Mouse (Mus musculus): Measurements from ENCODE around the gene Lipc. TPM values are rescaled to one million over a fixed set of nuclear protein-coding genes. Genes with fewer than 3 reads are reported as not detected.
A peak's percentile ranks its signal among the peaks of the same experiment; 100 is the strongest.

Lipc gene
- polyA plus RNA-seq, 1 experiment from 2014 or later: 0.35 TPM

GRCm38 (mm10) chr9:70833111-70833908, 118.7 kb downstream of the Lipc start:
- Histone ChIP-seq H3K4me2 (no peak overlapping the region), H3K4me3 (replicated peaks) (no peak overlapping the region), H3K9me3 (replicated peaks) (no peaks in the 10 kb centered on the region), H3K4me1 (no peaks in the 10 kb centered on the region), H3K27ac (replicated peaks) (no peak overlapping the region), H3K27me3 (replicated peaks) (no peaks in the 10 kb centered on the region), H3K9ac (replicated peaks) (no peak overlapping the region), H3K36me3 (no peaks in the 10 kb centered on the region)
- 96% methylated on average over 6 of the region's 6 CpGs for WGBS
- ATAC-seq (ENCODE audit: low FRiP score): no peak

DNA sequence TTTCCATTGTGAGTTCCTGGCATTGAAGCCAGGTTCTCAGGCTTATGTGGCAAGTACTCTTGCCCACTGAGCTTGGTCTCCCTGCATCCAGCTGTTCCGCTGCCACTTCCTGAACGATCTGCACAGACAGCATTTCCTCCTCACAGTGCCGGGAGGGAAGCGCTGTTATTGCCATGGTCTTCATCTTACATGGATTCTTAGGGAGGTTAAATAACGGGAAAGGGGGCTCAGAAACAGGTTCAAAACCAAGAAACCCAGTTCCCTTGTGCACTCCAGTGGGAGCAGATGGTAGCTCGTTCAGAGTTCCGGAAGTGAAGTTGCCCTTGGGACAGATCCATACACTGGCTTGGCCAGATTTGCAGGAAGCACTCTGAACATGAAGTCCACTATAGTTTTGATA, 119.8 kb downstream of the Lipc start:
- WGBS: 74% methylated on average over 7 of the region's 7 CpGs
- Histone ChIP-seq H3K4me1 (no peaks in the 10 kb centered on the region), H3K4me3 (replicated peaks) (no peak overlapping the region), H3K36me3 (no peaks in the 10 kb centered on the region), H3K27ac (replicated peaks) (no peak overlapping the region), H3K9me3 (replicated peaks) (no peaks in the 10 kb centered on the region), H3K9ac (replicated peaks) (no peak overlapping the region), H3K4me2 (no peak overlapping the region), H3K27me3 (replicated peaks) (no peaks in the 10 kb centered on the region)
- no peak for ATAC-seq (ENCODE audit: low FRiP score)

DNA sequence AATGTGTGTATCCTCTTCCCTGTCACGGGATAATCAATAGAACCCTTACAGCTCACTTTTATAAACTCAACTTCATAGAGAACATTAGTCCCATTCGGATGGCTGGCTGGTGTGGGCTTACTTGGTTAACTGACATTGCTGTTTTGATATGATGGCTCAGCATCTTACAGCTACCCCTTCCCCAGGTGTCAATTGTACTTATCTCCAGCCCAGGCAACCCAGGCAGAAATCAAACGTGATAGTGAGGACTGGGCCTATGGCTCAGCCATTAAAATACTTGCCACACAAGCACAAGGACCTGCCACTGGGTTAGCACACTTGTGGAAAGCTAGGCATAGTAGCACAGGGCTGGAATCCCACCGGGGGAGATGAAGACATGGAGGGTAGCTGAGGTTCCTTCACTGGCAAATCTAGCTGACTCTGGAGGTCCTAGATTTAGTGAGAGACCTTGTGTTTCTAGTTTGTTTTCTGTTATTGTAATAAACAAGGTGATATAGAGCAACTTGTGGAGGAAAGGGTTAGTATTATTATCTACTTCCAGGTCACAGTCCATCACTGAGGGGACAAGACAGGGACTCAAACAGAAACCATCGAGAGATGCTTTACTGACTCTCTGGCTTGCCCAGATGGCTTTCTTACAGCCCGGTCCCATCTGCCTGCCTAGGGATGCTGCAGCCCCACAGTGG, 121.0 kb downstream of the Lipc start:
- 56% methylated on average over 6 of the region's 6 CpGs for WGBS
- H3K9me3 ChIP-seq (replicated peaks): no peaks in the 10 kb centered on the region
- no peak overlapping the region for H3K4me3 ChIP-seq (replicated peaks)
- H3K27ac ChIP-seq (replicated peaks): no peak overlapping the region
- no peak overlapping the region for H3K9ac ChIP-seq (replicated peaks)
- no peaks in the 10 kb centered on the region for H3K4me1 ChIP-seq
- no peak for ATAC-seq (ENCODE audit: low FRiP score)
- H3K27me3 ChIP-seq (replicated peaks): no peaks in the 10 kb centered on the region
- no peaks in the 10 kb centered on the region for H3K36me3 ChIP-seq
- no peak overlapping the region for H3K4me2 ChIP-seq

DNA sequence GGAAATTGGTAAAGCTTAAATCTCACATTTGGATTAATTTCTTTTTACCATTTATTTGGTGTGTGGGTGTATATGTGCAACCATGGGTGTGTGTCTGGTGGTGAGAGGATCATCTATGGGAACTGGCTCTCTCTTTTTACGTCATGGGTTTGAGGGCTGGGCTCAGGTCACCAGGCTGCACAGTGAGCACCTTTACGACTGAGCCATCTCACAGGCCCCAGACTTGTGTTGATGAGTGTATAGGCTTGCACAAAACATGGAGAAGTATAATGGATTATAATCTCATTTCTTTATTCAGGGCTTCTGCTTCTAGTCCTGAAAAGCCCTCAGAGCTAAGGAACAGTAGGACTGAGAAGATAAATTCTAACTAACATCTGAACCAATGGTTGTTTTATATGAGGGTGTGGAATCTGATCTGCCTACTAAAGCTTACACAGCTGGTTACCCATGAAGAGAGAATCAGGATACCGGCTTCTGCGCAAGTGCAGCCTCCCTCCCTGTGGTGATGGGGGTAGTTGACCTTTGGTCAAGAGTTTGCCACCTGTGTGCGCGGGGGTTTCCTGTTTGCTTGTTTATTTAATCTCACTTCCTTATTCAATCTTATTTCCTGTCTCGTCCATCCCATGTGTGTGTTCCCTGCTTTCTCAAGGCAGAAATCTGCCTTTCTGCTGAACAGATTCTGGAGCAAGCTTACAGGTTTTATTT, 122.1 kb downstream of the Lipc start:
- H3K4me2 ChIP-seq: no peak overlapping the region
- no peak overlapping the region for H3K27ac ChIP-seq (replicated peaks)
- no peaks in the 10 kb centered on the region for H3K9me3 ChIP-seq (replicated peaks)
- H3K27me3 ChIP-seq (replicated peaks): no peaks in the 10 kb centered on the region
- H3K36me3 ChIP-seq: no peaks in the 10 kb centered on the region
- ATAC-seq (ENCODE audit: low FRiP score): no peak
- 78% methylated on average over 7 of the region's 7 CpGs for WGBS
- H3K4me3 ChIP-seq (replicated peaks): no peak overlapping the region
- no peaks in the 10 kb centered on the region for H3K4me1 ChIP-seq
- no peak overlapping the region for H3K9ac ChIP-seq (replicated peaks)

DNA sequence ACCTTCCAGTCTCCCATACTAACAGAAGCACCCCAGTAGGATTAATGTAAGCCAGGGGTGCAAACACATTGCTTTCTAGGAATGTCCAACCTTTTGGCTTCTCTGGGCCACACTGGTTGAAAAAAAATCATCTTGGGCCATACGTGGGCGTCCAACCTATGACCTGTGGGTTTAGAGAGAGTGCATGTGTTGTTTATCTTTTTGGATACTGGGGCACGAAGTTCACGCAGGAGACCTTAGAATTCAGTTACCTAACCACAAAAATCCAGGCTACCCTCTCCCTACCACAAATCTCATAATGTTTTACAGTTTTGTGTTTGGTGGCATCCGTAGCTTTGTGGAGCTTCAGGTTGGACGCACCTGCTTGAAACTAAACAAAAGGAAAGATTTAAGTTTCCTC, 124.1 kb downstream of the Lipc start:
- WGBS: 92% methylated on average over 6 of the region's 6 CpGs
- H3K27me3 ChIP-seq (replicated peaks): no peaks in the 10 kb centered on the region
- H3K4me3 ChIP-seq (replicated peaks): no peak overlapping the region
- H3K36me3 ChIP-seq: no peaks in the 10 kb centered on the region
- no peak overlapping the region for H3K27ac ChIP-seq (replicated peaks)
- no peak overlapping the region for H3K9ac ChIP-seq (replicated peaks)
- H3K4me1 ChIP-seq: no peaks in the 10 kb centered on the region
- ATAC-seq (ENCODE audit: low FRiP score): no peak
- no peak overlapping the region for H3K4me2 ChIP-seq
- no peaks in the 10 kb centered on the region for H3K9me3 ChIP-seq (replicated peaks)

DNA sequence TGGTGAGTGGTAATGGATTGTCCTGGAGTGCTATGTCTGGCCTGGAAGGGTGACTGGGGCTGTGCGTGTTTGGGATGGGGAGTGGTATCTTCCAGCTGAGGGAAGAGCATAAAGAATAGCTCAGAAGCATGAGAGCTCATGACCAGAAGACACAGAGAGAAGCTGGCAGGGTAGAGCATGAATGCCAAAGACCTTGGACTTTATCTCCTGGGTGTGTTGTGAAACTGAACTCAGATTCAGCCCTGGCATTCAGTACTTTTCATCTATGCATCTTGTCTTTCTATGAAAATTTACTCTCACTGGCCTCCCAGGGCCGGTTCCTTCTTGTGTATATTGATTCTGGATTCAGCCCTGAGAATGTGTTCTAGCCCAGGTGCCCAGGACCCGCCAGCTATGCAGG, 127.9 kb downstream of the Lipc start:
- Histone ChIP-seq H3K27ac (replicated peaks) (no peak overlapping the region), H3K4me2 (no peak overlapping the region), H3K4me3 (replicated peaks) (no peak overlapping the region), H3K36me3 (no peaks in the 10 kb centered on the region), H3K27me3 (replicated peaks) (no peaks in the 10 kb centered on the region), H3K9me3 (replicated peaks) (no peaks in the 10 kb centered on the region), H3K9ac (replicated peaks) (no peak overlapping the region), H3K4me1 (no peaks in the 10 kb centered on the region)
- WGBS: 88% methylated on average over 3 of the region's 3 CpGs
- ATAC-seq (ENCODE audit: low FRiP score): no peak

- H3K9ac ChIP-seq (replicated peaks): no peak overlapping the region
- 83% methylated on average over 14 of the region's 14 CpGs for WGBS
- no peaks in the 10 kb centered on the region for H3K36me3 ChIP-seq
- no peaks in the 10 kb centered on the region for H3K9me3 ChIP-seq (replicated peaks)
- H3K4me3 ChIP-seq (replicated peaks): no peak overlapping the region
- ATAC-seq (ENCODE audit: low FRiP score): no peak
- H3K4me1 ChIP-seq: peaks cover 11% of the 10 kb centered on the region
- H3K27me3 ChIP-seq (replicated peaks): no peaks in the 10 kb centered on the region
- H3K4me2 ChIP-seq: no peak overlapping the region
- H3K27ac ChIP-seq (replicated peaks): no peak overlapping the region
These were observed 133.3 kb downstream of the Lipc start for GRCm38 (mm10) chr9:70818739-70819138.

DNA sequence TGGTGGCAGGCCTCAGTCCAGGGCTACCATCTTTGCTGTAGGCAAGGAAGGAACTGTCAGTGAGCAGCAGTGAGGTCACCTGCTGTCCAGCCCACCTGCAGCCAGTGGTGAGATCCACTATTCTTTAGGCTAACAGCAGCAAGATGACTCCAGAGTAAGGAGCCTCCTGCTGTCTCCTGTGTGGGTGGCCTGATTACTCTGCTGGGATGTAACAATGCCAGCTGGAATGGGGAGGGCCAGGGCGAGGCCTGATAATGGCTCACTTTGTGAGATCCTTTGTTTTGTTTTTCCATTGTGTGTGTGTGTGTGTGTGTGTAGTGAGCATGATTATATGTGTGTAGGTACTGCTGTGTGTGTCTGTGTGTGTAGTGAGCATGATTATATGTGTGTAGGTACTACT, 134.6 kb downstream of the Lipc start:
- WGBS: 8% methylated on average over 1 of the region's 1 CpGs
- H3K4me3 ChIP-seq (replicated peaks): no peak overlapping the region
- H3K4me2 ChIP-seq: no peak overlapping the region
- H3K27ac ChIP-seq (replicated peaks): peak overlapping the region; percentile 54
- H3K27me3 ChIP-seq (replicated peaks): no peaks in the 10 kb centered on the region
- H3K36me3 ChIP-seq: no peaks in the 10 kb centered on the region
- peaks cover 11% of the 10 kb centered on the region for H3K4me1 ChIP-seq
- H3K9ac ChIP-seq (replicated peaks): no peak overlapping the region
- ATAC-seq (ENCODE audit: low FRiP score): no peak
- H3K9me3 ChIP-seq (replicated peaks): no peaks in the 10 kb centered on the region

DNA sequence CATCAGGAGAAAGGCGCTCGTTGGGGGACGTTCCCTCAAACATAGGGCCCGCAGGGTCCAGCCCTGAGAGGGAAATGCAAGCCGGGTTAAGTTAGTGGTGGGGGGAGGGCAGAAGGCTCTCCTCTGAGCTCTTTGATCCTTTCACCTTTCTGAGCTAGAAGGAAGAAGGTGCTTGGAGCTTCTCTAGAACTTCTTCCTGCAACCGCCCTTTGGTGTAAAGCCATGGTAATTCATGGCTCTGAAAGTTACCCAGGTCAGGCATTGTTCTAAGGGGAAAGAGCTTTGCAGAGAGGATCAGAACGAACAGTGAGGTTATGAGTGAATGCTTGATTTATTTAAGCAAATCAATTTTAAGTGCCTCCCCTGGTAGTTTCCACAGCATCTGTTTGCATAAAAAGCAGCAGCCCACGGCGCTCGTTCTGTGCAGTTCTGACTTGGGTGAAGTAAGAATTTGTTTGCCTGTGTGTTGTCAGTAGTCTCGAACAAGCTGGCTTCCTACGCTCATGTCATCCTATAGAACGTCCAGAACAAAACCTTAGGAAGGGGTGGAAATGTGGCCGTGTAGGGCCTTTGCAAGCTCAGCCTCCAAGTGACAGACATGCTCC, 135.2 kb downstream of the Lipc start:
- 44% methylated on average over 14 of the region's 14 CpGs for WGBS
- Histone ChIP-seq H3K27ac (replicated peaks) (peak overlapping the region; percentile 54), H3K4me2 (no peak overlapping the region), H3K36me3 (no peaks in the 10 kb centered on the region), H3K27me3 (replicated peaks) (no peaks in the 10 kb centered on the region), H3K4me1 (peaks cover 11% of the 10 kb centered on the region), H3K4me3 (replicated peaks) (no peak overlapping the region), H3K9ac (replicated peaks) (no peak overlapping the region), H3K9me3 (replicated peaks) (no peaks in the 10 kb centered on the region)
- peak; percentile 67; the same call in 1 of the 2 replicates for ATAC-seq (ENCODE audit: low FRiP score)

- 97% methylated on average over 12 of the region's 12 CpGs for WGBS
- Histone ChIP-seq H3K27me3 (replicated peaks) (no peaks in the 10 kb centered on the region), H3K9ac (replicated peaks) (no peak overlapping the region), H3K9me3 (replicated peaks) (no peaks in the 10 kb centered on the region), H3K4me3 (replicated peaks) (no peak overlapping the region), H3K36me3 (no peaks in the 10 kb centered on the region), H3K4me2 (no peak overlapping the region), H3K27ac (replicated peaks) (no peak overlapping the region), H3K4me1 (peaks cover 10% of the 10 kb centered on the region)
- ATAC-seq (ENCODE audit: low FRiP score): no peak
These were observed 139.5 kb downstream of the Lipc start for GRCm38 (mm10) chr9:70812551-70812950.

DNA sequence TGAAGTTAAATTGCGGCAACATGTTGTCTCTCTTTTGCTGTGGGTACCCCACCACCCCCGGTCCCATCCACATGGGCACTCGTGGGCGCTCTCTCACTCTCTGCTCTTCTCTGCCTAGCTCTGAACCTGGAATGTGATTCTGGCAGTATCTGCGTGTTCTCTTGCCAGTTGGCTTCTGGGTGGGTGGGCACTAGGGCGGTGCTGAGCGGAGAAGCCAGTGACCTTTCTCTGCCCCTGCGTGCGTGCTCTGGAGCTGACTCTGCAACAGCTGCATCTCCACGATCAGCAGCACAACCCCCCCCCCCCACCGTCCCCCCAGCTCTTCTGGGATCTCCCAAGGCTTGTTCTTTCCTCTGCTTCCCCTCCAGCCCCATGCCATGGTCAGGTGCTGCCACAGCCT, 144.3 kb downstream of the Lipc start:
- Histone ChIP-seq H3K27ac (replicated peaks) (no peak overlapping the region), H3K4me3 (replicated peaks) (no peak overlapping the region)
- 58% methylated on average over 11 of the region's 11 CpGs for WGBS

More for the DNA sequence above, 144.3 kb downstream of the Lipc start:
- H3K4me2 ChIP-seq: no peak overlapping the region
- H3K4me1 ChIP-seq: no peaks in the 10 kb centered on the region
- no peak for ATAC-seq (ENCODE audit: low FRiP score)
- H3K9ac ChIP-seq (replicated peaks): no peak overlapping the region
- H3K36me3 ChIP-seq: no peaks in the 10 kb centered on the region
- no peaks in the 10 kb centered on the region for H3K9me3 ChIP-seq (replicated peaks)
- H3K27me3 ChIP-seq (replicated peaks): no peaks in the 10 kb centered on the region

Measured in neural tube, embryonic 15.5 days (tissue).